Mouse (Mus musculus) frontal cortex, adult 2 months (tissue): ENCODE measurements around the gene Apoc1. TPM values are rescaled to one million over a fixed set of nuclear protein-coding genes. Genes with fewer than 3 reads are reported as not detected.
A peak's percentile ranks its signal among the peaks of the same experiment; 100 is the strongest.

Experiments
- DNase-seq, 2 experiments: peaks; one replicate each; pipeline ENCODE4 v3.0.0; 2022; ENCODE audit warnings: low spot score in 1 of 2; ENCODE audit errors: extremely low spot score in 1 of 2
- polyA plus RNA-seq: library from polyadenylated mRNA; depleted of rRNA; stranded (reverse); fragments of >200 nt; gene quantifications from 2 replicates; pipeline ENCODE4 v1.2.3, GENCODE M21; 2012

Apoc1 gene
- polyA plus RNA-seq, 1 experiment: 3.3 TPM

DNA sequence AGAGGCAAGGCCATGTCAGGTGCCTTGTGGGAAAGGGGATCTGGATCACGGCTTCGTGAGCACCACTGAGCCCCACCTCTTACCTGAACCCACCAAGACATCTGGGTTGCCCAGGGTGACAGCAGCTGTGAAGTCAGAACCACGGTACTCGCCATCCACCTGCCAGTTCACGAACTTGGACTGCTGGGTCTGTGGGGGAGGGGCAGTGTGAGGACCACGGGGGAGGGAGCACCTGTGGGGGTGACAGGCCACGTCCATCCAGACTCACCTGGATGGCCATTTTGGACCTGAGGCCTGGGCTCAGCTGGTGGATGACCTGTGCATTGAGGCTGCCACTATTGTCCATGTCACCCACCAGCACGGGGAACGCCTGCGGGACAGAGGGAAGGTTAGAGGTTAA, 18.2 kb upstream of the Apoc1 start:
- DNase-seq: no peak

DNA sequence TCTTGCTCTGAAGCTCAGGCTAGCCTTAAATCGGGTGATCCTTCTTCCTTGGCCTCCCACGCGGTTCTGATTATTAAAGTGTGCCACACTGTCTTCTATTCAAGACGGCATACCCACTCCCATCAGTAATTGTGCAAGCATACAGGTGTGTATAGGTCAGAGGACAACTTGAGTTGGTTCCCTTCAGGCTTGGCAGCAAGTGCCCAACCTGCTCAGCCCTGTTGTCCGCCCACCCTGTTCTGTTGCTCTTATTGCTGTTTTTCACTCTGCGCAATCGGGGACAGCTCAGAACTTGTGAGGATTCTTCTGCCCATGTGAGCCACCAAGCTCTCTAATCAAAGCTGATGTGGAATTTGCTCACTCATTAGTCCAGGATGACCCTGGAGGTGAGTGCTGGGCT, 12.8 kb upstream of the Apoc1 start:
- no peak for DNase-seq

DNA sequence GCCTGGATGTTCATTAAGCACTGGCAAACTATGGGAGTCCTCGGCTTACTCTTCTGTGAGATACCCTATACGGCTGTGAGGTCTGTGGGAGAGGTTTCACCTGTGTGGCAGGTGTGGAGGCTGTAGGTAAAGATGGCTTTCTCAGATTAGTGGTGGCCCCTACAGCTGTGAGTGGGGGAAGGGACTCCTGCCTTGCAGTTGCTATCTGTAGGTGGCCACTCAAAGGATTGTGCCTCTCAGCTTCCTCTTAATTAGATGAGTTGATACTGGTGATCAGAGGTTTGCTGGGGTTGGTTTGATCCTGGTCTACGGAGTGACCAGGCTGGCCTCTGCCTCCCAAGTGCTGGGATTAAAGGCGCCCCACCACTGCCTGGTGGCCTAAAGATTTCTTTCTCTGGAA, 12.0 kb upstream of the Apoc1 start:
- no peak for DNase-seq

- DNase-seq: no peak
Observed at GRCm38 (mm10) chr7:19702859-19703555, 10.5 kb upstream of the Apoc1 start.

DNA sequence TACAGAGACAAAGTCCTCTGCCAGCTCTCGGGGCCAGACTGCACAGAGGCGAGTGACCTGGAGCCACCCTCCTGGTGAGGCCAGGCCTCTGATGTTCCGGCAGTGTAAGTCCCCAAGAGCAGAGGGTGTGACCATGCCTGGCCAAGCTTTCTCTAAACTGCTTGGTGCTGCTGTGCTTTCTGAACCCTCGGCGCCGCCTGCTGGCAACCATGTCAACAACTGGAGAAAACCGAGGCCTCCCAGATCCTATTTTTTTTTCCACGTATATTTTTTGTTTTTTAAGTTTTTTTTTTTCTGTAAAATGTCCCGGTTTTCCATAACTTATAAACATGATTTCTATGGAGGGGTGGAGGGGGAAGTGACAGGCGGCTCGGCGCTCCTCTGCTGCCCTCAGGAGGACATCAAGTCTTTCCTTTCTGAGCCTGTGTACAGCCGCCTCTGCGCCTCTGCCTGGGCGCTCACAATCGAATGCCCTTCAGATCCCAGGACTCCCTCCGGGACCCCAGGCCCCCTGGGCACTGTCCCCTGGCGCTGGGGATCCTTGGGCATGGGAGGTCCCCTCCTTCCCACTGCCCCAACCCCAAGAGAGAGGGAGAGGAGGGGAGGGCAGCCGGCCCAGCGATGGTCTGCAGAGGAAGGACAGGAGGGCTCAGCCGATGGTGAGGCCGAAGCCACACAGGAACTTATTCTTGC, 8.8 kb upstream of the Apoc1 start:
- DNase-seq: peak in 1 of 2 experiments; percentile 75

- DNase-seq: no peak
Observed at GRCm38 (mm10) chr7:19700299-19701068, 8.0 kb upstream of the Apoc1 start.

DNA sequence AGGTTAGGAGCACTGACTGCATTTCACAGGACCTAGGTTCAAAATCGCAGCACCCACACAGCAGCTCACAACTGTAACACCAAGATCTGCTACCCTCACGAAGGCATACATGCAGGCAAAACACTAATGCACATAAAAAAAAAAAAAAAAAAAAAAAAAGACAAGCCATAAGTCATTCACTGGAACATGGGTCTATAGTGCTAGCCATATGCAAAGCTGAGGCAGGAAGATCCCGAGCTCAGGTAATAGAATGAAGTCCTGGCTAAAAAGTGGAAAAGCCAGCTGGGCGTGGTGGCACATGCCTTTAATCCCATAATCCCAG, 7.3 kb upstream of the Apoc1 start:
- DNase-seq: no peak

DNA sequence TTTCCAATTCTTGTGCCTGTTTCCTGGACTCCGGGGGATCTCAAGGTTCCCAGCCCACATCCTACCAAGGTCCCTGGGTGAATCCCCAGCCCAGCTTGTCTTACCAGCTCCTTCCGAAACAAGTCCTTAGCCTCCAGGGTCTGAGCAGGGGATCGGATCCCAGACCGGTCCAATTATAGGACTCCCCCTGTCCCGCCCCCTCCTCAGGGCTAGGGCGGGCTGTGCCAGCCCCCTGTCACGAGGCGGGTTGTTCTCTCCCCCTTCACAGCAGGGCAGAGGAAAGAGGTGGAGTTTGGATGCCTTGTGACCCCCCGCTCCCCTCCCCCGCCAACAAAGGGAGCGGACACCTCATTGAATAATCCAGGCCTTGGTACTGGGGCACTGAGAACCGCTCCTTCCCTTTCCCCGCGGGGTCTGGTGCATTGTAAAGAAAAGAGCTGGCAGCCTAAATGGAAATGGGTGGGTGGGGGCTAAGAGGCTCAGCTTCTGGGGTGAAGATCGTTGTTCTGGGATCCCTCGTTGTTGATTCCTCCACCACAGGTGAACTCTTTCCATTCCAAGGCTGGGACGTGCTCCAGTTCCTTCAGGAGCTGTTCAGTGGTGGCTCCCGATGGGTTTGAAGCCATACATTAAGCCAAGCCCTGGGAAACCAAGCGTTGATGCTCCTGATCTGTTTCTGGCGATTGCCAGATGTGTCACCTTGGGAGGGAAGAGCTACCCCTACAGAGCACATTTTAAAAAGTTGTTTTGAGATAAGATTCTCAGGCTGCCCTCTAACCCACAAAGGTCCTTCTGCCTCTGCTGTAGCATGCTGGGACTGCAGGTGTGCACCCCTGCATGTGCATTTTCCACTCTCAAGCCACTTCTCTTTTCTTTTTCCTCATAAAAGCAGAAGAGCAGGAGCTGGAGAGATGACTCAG, 6.7 kb upstream of the Apoc1 start, which contains the start of gene Apoe:
Apoe (minus strand) TSS at position 282 of the 920 bp plus-strand sequence.
- DNase-seq: peak in 1 of 2 experiments; percentile 66

GRCm38 (mm10) chr7:19697949-19698906, 5.8 kb upstream of the Apoc1 start:
- no peak for DNase-seq

DNA sequence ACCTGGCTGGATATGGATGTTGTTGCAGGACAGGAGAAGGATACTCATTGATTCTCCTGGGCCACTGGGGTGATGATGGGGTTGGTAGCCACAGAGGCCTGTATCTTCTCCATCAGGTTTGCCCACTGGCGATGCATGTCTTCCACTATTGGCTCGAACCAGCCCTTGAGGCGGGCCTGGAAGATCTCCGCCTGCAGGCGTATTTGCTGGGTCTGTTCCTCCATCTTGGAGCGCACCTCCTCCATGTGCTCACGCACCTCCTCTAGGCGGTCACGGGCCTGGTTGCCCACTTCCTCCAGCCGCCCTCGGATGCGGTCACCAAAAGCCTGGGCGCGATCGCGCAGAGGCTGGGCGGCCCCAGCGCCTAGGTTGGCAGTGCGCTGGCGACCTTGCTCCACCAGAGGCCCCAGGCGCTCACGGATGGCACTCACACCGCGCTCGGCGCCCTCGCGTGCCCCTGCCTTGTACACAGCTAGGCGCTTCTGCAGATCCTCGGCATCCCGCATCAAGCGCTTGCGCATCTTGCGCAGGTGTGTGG, 3.9 kb upstream of the Apoc1 start:
- DNase-seq: no peak

- no peak for DNase-seq
Observed at GRCm38 (mm10) chr7:19695881-19696280, 3.4 kb upstream of the Apoc1 start.

DNA sequence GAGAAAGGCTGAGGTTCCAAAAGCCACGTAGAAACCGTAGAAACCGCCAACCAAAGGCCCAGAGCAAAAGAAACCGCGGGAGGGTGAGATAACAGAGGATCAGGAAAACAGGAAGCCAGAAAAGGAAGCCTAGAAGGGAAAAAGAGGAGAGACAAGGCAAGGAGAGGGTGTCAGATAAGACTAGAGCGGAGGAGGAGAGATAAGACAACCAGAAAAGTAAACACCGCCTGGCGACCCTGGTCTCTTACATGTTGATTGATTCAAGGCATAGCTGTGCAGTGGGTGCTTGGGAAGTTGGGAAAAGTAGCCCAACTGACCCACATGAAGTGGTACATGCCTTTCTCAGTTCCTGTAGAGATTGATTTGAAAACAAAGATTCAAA, 2.7 kb upstream of the Apoc1 start:
- no peak for DNase-seq

DNA sequence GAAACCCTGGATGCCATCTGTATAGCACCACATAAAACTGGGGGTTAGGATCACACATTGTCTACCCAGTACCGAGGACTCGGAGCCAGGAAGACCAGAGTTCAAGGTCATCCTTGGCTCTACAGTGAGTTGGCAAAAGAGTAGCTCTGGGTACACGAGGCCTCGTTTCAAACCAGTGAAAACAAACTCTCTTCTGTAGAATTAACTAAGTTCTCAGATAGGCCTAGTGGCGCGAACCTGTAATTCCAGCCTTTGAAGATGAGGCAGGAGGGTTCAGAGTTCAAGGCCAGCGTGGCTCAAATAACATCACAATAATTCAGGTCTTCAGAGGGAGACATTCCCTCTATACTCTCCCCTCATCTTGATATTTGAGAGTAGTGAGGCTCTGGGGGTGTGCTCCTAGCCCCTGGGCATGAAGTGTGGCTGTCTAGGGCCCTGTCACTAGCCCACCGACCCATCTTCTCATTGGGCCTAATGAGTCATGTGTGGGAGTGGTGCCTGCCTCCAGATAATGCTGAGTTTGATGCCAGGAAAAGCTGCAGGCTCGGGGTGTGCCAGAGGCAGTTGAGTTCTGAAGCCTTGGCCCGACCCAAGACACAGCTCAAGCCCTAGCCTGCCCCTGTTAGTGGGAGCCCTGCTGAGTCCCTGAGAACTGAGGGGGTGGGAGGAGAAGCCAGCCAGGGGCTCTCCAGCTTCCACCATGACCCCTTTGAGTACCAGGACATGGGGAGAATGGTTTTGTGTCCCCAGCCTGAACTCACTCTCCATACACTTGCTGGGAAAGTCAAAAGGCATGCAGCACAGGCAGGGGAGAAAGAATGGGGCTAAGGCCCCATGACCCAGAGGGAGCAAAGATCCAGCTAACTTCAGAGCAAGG, 2.1 kb upstream of the Apoc1 start:
- DNase-seq: no peak

- DNase-seq: peak in 1 of 2 experiments; percentile 45
Observed at GRCm38 (mm10) chr7:19693421-19693820, 961 bp upstream of the Apoc1 start.

DNA sequence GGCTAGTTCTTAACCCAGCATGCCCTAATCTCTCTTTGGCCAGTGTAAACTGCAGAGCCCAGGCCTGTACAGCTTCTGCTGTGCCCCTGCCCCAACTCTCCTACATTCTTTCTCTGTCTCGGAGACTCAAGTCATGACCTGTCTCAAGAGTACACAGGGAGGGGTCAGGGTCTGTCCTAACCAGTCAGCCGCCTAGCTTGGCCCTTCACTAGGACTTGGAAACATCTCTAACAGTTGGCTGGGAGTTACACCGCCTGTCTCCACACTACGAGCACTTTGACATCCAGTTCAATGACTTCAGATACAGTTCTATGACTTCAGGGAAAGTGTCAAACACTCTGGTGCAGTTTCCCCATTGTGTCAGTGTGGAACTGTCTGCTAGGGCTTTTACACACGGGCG, 1.0 kb downstream of the Apoc1 start:
- no peak for DNase-seq

GRCm38 (mm10) chr7:19690845-19691244, 1.6 kb downstream of the Apoc1 start:
- DNase-seq: no peak

DNA sequence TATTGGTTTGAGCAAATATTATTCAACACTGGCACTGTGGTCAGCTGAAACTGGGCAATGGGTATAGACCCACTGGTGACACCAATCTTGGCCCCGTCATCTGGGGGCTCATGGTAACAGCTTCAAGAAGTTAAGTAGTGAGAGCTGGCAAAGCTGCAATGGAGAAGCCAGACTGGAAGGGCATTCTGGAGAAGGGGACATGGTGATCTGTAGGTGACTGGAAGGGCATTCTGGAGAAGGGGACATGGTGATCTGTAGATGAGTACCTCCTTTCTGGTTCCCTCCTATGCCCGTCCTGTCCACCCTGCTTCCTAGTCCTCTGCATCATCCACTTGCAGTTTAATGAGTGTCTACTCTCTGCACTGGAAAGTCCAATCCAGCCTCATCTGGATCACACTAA, 3.8 kb downstream of the Apoc1 start:
- DNase-seq: no peak

- DNase-seq: no peak
Observed at GRCm38 (mm10) chr7:19688101-19688500, 4.4 kb downstream of the Apoc1 start.
